Mouse (Mus musculus) inflammation-experienced regulatory T-cells, adult 6 months (primary cell): ENCODE measurements at regions not wholly inside any gene's neighbourhood (a gene's known extent, or its start where the extent isn't known, plus 50 kb on each side); places are given as distances from the start of the nearest gene placed in this dataset.
A peak's percentile ranks its signal among the peaks of the same experiment; 100 is the strongest.

Source experiments
- ATAC-seq: one replicate; pipeline ENCODE4 v1.8.0; 2017

- ATAC-seq, result no peak
Measured at GRCm38 (mm10) chr4:150800774-150801173, 52.9 kb upstream of the Errfi1 start.

GRCm38 (mm10) chr4:150799550-150800398, 53.9 kb upstream of the Errfi1 start:
- peak; percentile 52 for ATAC-seq

- peak; percentile 96 for ATAC-seq
Measured at GRCm38 (mm10) chr4:150798783-150799530, 54.8 kb upstream of the Errfi1 start.

GRCm38 (mm10) chr4:150798281-150798680, 55.4 kb upstream of the Errfi1 start:
- no peak for ATAC-seq

- no peak for ATAC-seq
Measured at GRCm38 (mm10) chr4:150797057-150797456, 56.7 kb upstream of the Errfi1 start.

- ATAC-seq, result no peak
Measured at GRCm38 (mm10) chr4:150794878-150795277, 58.8 kb upstream of the Errfi1 start.

GRCm38 (mm10) chr4:150794257-150794794, 59.4 kb upstream of the Errfi1 start:
- ATAC-seq, result no peak

- ATAC-seq, result no peak
Measured at GRCm38 (mm10) chr4:150793146-150793545, 60.6 kb upstream of the Errfi1 start.

GRCm38 (mm10) chr4:150789166-150789565, 64.6 kb upstream of the Errfi1 start:
- ATAC-seq, result no peak

GRCm38 (mm10) chr4:150787113-150787512, 66.6 kb upstream of the Errfi1 start:
- no peak for ATAC-seq

- no peak for ATAC-seq
Measured at GRCm38 (mm10) chr4:150786651-150787050, 67.1 kb upstream of the Errfi1 start.

- ATAC-seq, result no peak
Measured at GRCm38 (mm10) chr4:150784491-150785451, 68.9 kb upstream of the Errfi1 start.

- no peak for ATAC-seq
Measured at GRCm38 (mm10) chr4:150781304-150781703, 72.4 kb upstream of the Errfi1 start.

- ATAC-seq, result no peak
Measured at GRCm38 (mm10) chr4:150779340-150779739, 74.4 kb upstream of the Errfi1 start.

- no peak for ATAC-seq
Measured at GRCm38 (mm10) chr4:150778683-150779082, 75.0 kb upstream of the Errfi1 start.

GRCm38 (mm10) chr4:150775695-150776521, 77.8 kb upstream of the Errfi1 start:
- no peak for ATAC-seq

GRCm38 (mm10) chr4:150775281-150775680, 78.4 kb upstream of the Errfi1 start:
- no peak for ATAC-seq

GRCm38 (mm10) chr4:150774289-150774914, 79.3 kb upstream of the Errfi1 start:
- ATAC-seq, result no peak

GRCm38 (mm10) chr4:150771922-150772651, 81.6 kb upstream of the Errfi1 start:
- ATAC-seq, result no peak

- ATAC-seq, result no peak
Measured at GRCm38 (mm10) chr4:150771469-150771868, 82.2 kb upstream of the Errfi1 start.
